Comparison of ENCODE assay signal across 17 mouse cellular contexts in the genomic region with DNA sequence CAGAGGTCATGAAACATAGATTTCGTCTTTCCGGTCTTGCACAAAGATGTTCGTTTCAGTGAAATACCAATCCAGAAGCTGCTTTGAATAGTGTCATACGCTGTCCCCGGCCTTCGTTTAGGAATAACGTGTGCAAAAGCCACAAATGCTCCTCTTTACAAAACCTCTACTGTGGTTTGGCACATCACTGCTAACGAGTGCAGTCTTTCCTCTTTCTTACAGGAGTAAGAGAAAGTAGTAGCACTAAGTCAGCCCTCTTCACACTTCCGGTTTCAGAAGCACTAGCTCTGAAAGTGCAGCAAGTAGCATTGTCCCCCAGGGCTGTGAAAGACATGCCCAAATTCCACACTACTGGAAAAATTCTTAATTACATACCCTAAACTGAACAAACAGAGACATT. TPM values are rescaled to one million over a fixed set of nuclear protein-coding genes. Genes with fewer than 3 reads are reported as not detected.
DNase-seq lines count a peak whose midpoint lies in the region; ATAC-seq lines count a peak whose summit lies in the region.
"Had no signal": no experiment of that assay in that cellular context is flagged by ENCODE, and none has a peak within 500 bp of the region (broad histone marks: within the 10 kb centered on the region; RNA-seq: fewer than 3 reads in every experiment).

No protein-coding gene starts in this region.

- DNase-seq in A20 (ENCODE audit: low read depth, low spot score), result peak; percentile 33
- DNase-seq in CD4-positive helper T cell, adult 2 months (ENCODE audit: low read depth, low spot score), result peak; percentile 89
- peak; percentile 34 to 39 for DNase-seq in natural killer cell, adult 2 months (ENCODE audit: low spot score in 2 of 2)
- DNase-seq in embryo, embryonic 10 days (ENCODE audit: low spot score), result no peak
- DNase-seq in testis, postnatal 10 days (ENCODE audit: low spot score), result no peak
- DNase-seq: adrenal gland, postnatal 25 days; cerebellum, adult 8-10 months; gastrocnemius, postnatal 25 days; heart, postnatal 14 days; kidney, adult 18-20 months; kidney, postnatal 10 days; right cerebral cortex, postnatal 14 days had no signal

- peak; percentile 99 for ATAC-seq in granulocyte monocyte progenitor cell, adult 5-6 weeks (replicated peaks; ENCODE audit: poor library complexity, severe bottlenecking)
- no peak for ATAC-seq in cerebellum, adult (ENCODE audit: insufficient number of reproducible peaks, low FRiP score, low TSS enrichment)
- ATAC-seq: hindbrain, embryonic 16.5 days; midbrain, embryonic 16.5 days had no signal

RNA-seq across cellular contexts. Expression of a gene that starts 15.6 kb away (rescaled TPM):
- total RNA-seq in granulocyte monocyte progenitor cell, adult 5-6 weeks (2014; fragmentation: Nextera tagmentation), result not detected in 2 replicates
- not detected in 2 replicates for total RNA-seq in granulocyte monocyte progenitor cell, adult 5-6 weeks (2017)
- total RNA-seq: adrenal gland, postnatal 25 days; gastrocnemius, postnatal 25 days; left cerebral cortex, postnatal 14 days had no signal

Comparison
In these comparisons a context has a peak if more than half of its experiments do, and no peak if none do; other contexts are left out.
1. DNase-seq: peak in A20 (single experiment), CD4-positive helper T cell, adult 2 months (single experiment) and natural killer cell, adult 2 months (2 of 2); none in embryo, embryonic 10 days (single experiment) and testis, postnatal 10 days (single experiment).